Mouse (Mus musculus) mouse embryonic stem cell (cell line): ENCODE data around the gene Apoc3.

Source experiments
- in situ Hi-C, 2 experiments: fragments of 300-500 bp; cut with MboI; formaldehyde crosslinking; loops; 1 replicate in 1 of 2; 3 replicates in 1 of 2; pipeline ENCODE4 v1.14.3; 2019 to 2020; ENCODE audit warnings: low sequenced_read_pairs in 2 of 2, low pct_unique_long_range_greater_than_20kb in 1 of 2, mixed read lengths in 1 of 2; ENCODE audit not compliant: unreplicated experiment in 1 of 2

Apoc3 gene

GRCm38 (mm10) chr9:46235596-46235648 lies at the start of gene Apoc3:
Apoc3 (minus strand) TSS chr9:46235636.
- in situ Hi-C loops: loop anchor here in 1 of 2 experiments (10.0 kb wide), 1 partner anchor 231 kb away; no protein-coding TSS in a partner anchor

- in situ Hi-C loops: no loop called here
Observed at GRCm38 (mm10) chr9:46282631-46283436, 47.4 kb upstream of the Apoc3 start, which contains the start of gene Bud13. Bud13 (plus strand) TSS chr9:46283008.

GRCm38 (mm10) chr9:46274494-46274893 lies 39.1 kb upstream of the Apoc3 start:
- in situ Hi-C loops: no loop called here

GRCm38 (mm10) chr9:46272677-46273454 lies 37.4 kb upstream of the Apoc3 start, which contains the start of gene Zpr1:
Zpr1 (plus strand) TSS chr9:46273064.
- in situ Hi-C loops: no loop called here

- in situ Hi-C loops: no loop called here
Observed at GRCm38 (mm10) chr9:46272070-46272469, 36.6 kb upstream of the Apoc3 start.

GRCm38 (mm10) chr9:46270782-46271181 lies 35.3 kb upstream of the Apoc3 start:
- in situ Hi-C loops: no loop called here

- in situ Hi-C loops: no loop called here
Observed at GRCm38 (mm10) chr9:46269125-46269524, 33.7 kb upstream of the Apoc3 start.

- in situ Hi-C loops: no loop called here
Observed at GRCm38 (mm10) chr9:46268343-46268873, 33.0 kb upstream of the Apoc3 start, which contains the start of gene Apoa5. Apoa5 (plus strand) TSS chr9:46268633.

GRCm38 (mm10) chr9:46261131-46261530 lies 25.7 kb upstream of the Apoc3 start:
- in situ Hi-C loops: no loop called here

- in situ Hi-C loops: no loop called here
Observed at GRCm38 (mm10) chr9:46259111-46259510, 23.7 kb upstream of the Apoc3 start.

- in situ Hi-C loops: no loop called here
Observed at GRCm38 (mm10) chr9:46257546-46257945, 22.1 kb upstream of the Apoc3 start.

GRCm38 (mm10) chr9:46256658-46257385 lies 21.4 kb upstream of the Apoc3 start:
- in situ Hi-C loops: no loop called here

GRCm38 (mm10) chr9:46256177-46256576 lies 20.7 kb upstream of the Apoc3 start:
- in situ Hi-C loops: no loop called here

GRCm38 (mm10) chr9:46246752-46247324 lies 11.4 kb upstream of the Apoc3 start:
- in situ Hi-C loops: no loop called here

GRCm38 (mm10) chr9:46243584-46243983 lies 8.1 kb upstream of the Apoc3 start:
- in situ Hi-C loops: no loop called here

GRCm38 (mm10) chr9:46243122-46243521 lies 7.7 kb upstream of the Apoc3 start:
- in situ Hi-C loops: no loop called here

- in situ Hi-C loops: no loop called here
Observed at GRCm38 (mm10) chr9:46241818-46242217, 6.4 kb upstream of the Apoc3 start.

- in situ Hi-C loops: no loop called here
Observed at GRCm38 (mm10) chr9:46240526-46241153, 5.2 kb upstream of the Apoc3 start, which contains the start of gene Apoa4. Apoa4 (plus strand) TSS chr9:46240696.
